Mouse (Mus musculus): Measurements from ENCODE around the gene Zfyve28. TPM values are rescaled to one million over a fixed set of nuclear protein-coding genes. Genes with fewer than 3 reads are reported as not detected.

Gene Zfyve28
- total RNA-seq, 2 experiments from 2014 or later, result 0.36 to 0.64 TPM

- Histone ChIP-seq H3K27ac (no peak overlapping the region), H3K4me3 (no peak overlapping the region)
- no peak for DNase-seq
- no peak for TF ChIP-seq CTCF (IDR thresholded peaks at IDR 0.05)
- intact Hi-C loops (cut with DNase I), result loop anchor here (5.0 kb wide), 1 partner anchor 39 kb away; no protein-coding TSS in a partner anchor
Measured at GRCm38 (mm10) chr5:34213659-34214058, 74.6 kb downstream of the Zfyve28 start.

GRCm38 (mm10) chr5:34210279-34210678 lies 78.0 kb downstream of the Zfyve28 start:
- peak; percentile 80 for DNase-seq
- TF ChIP-seq CTCF (IDR thresholded peaks at IDR 0.05), result peak; percentile 96
- Histone ChIP-seq H3K27ac (no peak overlapping the region), H3K4me3 (no peak overlapping the region)
- intact Hi-C loops (cut with DNase I), result loop anchor here (5.0 kb wide), 1 partner anchor 42 kb away; no protein-coding TSS in a partner anchor

- intact Hi-C loops (cut with DNase I), result no loop called here
- no peak for DNase-seq
- no peak overlapping the region for H3K4me3 ChIP-seq
- no peak for TF ChIP-seq CTCF (IDR thresholded peaks at IDR 0.05)
- no peak overlapping the region for H3K27ac ChIP-seq
Measured at GRCm38 (mm10) chr5:34207503-34207902, 80.7 kb downstream of the Zfyve28 start.

GRCm38 (mm10) chr5:34205788-34206187 lies 82.5 kb downstream of the Zfyve28 start:
- no peak for DNase-seq
- no peak for TF ChIP-seq CTCF (IDR thresholded peaks at IDR 0.05)
- intact Hi-C loops (cut with DNase I), result no loop called here
- no peak overlapping the region for H3K4me3 ChIP-seq
- H3K27ac ChIP-seq, result no peak overlapping the region

GRCm38 (mm10) chr5:34204911-34205310 lies 83.3 kb downstream of the Zfyve28 start:
- intact Hi-C loops (cut with DNase I), result no loop called here
- no peak for TF ChIP-seq CTCF (IDR thresholded peaks at IDR 0.05)
- no peak for DNase-seq
- no peak overlapping the region for H3K27ac ChIP-seq
- no peak overlapping the region for H3K4me3 ChIP-seq

GRCm38 (mm10) chr5:34202006-34202405 lies 86.2 kb downstream of the Zfyve28 start:
- H3K27ac ChIP-seq, result no peak overlapping the region
- no peak for TF ChIP-seq CTCF (IDR thresholded peaks at IDR 0.05)

GRCm38 (mm10) chr5:34201396-34201795 lies 86.9 kb downstream of the Zfyve28 start:
- Histone ChIP-seq H3K27ac (no peak overlapping the region), H3K4me3 (no peak overlapping the region)
- TF ChIP-seq CTCF (IDR thresholded peaks at IDR 0.05), result peak; percentile 44
- peak; percentile 71 for DNase-seq
- intact Hi-C loops (cut with DNase I), result no loop called here

More at GRCm38 (mm10) chr5:34202006-34202405, 86.2 kb downstream of the Zfyve28 start:
- no peak for DNase-seq
- intact Hi-C loops (cut with DNase I), result no loop called here
- H3K4me3 ChIP-seq, result no peak overlapping the region

- no peak overlapping the region for H3K4me3 ChIP-seq
- intact Hi-C loops (cut with DNase I), result no loop called here
- TF ChIP-seq CTCF (IDR thresholded peaks at IDR 0.05), result no peak
- no peak for DNase-seq
- no peak overlapping the region for H3K27ac ChIP-seq
Measured at GRCm38 (mm10) chr5:34198615-34199014, 89.6 kb downstream of the Zfyve28 start.

GRCm38 (mm10) chr5:34197243-34197642 lies 91.0 kb downstream of the Zfyve28 start:
- no peak overlapping the region for H3K27ac ChIP-seq
- no peak for DNase-seq
- TF ChIP-seq CTCF (IDR thresholded peaks at IDR 0.05), result no peak
- intact Hi-C loops (cut with DNase I), result no loop called here
- no peak overlapping the region for H3K4me3 ChIP-seq

- H3K4me3 ChIP-seq, result no peak overlapping the region
- no peak overlapping the region for H3K27ac ChIP-seq
- intact Hi-C loops (cut with DNase I), result no loop called here
- DNase-seq, result no peak
- TF ChIP-seq CTCF (IDR thresholded peaks at IDR 0.05), result no peak
Measured at GRCm38 (mm10) chr5:34196423-34196822, 91.8 kb downstream of the Zfyve28 start.

GRCm38 (mm10) chr5:34195786-34196185 lies 92.5 kb downstream of the Zfyve28 start:
- Histone ChIP-seq H3K4me3 (no peak overlapping the region), H3K27ac (peak overlapping the region; percentile 79)
- intact Hi-C loops (cut with DNase I), result no loop called here
- no peak for DNase-seq
- no peak for TF ChIP-seq CTCF (IDR thresholded peaks at IDR 0.05)

GRCm38 (mm10) chr5:34194975-34195662 lies 93.1 kb downstream of the Zfyve28 start:
- Histone ChIP-seq H3K27ac (peak overlapping the region; percentile 79), H3K4me3 (no peak overlapping the region)
- intact Hi-C loops (cut with DNase I), result no loop called here
- TF ChIP-seq CTCF (IDR thresholded peaks at IDR 0.05), result no peak
- DNase-seq, result no peak

- no peak for DNase-seq
- no peak for TF ChIP-seq CTCF (IDR thresholded peaks at IDR 0.05)
- Histone ChIP-seq H3K4me3 (no peak overlapping the region), H3K27ac (peak overlapping the region; percentile 79)
- intact Hi-C loops (cut with DNase I), result no loop called here
Measured at GRCm38 (mm10) chr5:34194426-34194825, 93.8 kb downstream of the Zfyve28 start.

- intact Hi-C loops (cut with DNase I), result no loop called here
Measured at GRCm38 (mm10) chr5:34191843-34192242, 96.4 kb downstream of the Zfyve28 start.

More at GRCm38 (mm10) chr5:34191843-34192242, 96.4 kb downstream of the Zfyve28 start:
- Histone ChIP-seq H3K27ac (peak overlapping the region; percentile 12; the same call in 1 of the 2 replicates), H3K4me3 (no peak overlapping the region)
- peak; percentile 26; the same call in 1 of the 2 replicates for TF ChIP-seq CTCF (IDR thresholded peaks at IDR 0.05)
- no peak for DNase-seq
